Mouse (Mus musculus) liver, adult 2 months (tissue): Measurements from ENCODE around the gene Dip2c. TPM values are rescaled to one million over a fixed set of nuclear protein-coding genes. Genes with fewer than 3 reads are reported as not detected.
A peak's percentile ranks its signal among the peaks of the same experiment; 100 is the strongest.

Experiments used
- DNase-seq: peaks from one replicate; pipeline ENCODE4 v3.0.0-alpha.2; 2011; ENCODE audit warnings: low read depth, low spot score; ENCODE audit errors: extremely low read depth
- H3K27ac ChIP-seq: fragments of 200-500 bp; replicated peaks from 2 replicates; pipeline ENCODE4 v1.5.1; 2012; ENCODE audit warnings: low read depth, mild to moderate bottlenecking, control low read depth, inconsistent platforms, low read length; ENCODE audit not compliant: insufficient read depth
- H3K27me3 ChIP-seq: fragments of 200-500 bp; 2 replicates; pipeline ENCODE4 v1.6.1; 2012; ENCODE audit warnings: mild to moderate bottlenecking, moderate library complexity, low read length, inconsistent platforms; ENCODE audit not compliant: control insufficient read depth, insufficient read depth
- H3K36me3 ChIP-seq: fragments of 200-500 bp; 2 replicates; pipeline ENCODE4 v1.6.1; 2012; ENCODE audit warnings: low read length, inconsistent platforms; ENCODE audit not compliant: control insufficient read depth, insufficient read depth
- H3K4me1 ChIP-seq: fragments of 200-500 bp; 2 replicates; pipeline ENCODE4 v1.6.1; 2011; ENCODE audit warnings: low read length; ENCODE audit not compliant: control insufficient read depth, insufficient read depth
- H3K4me3 ChIP-seq: fragments of 200-500 bp; 2 replicates; pipeline ENCODE4 v1.5.1; 2011; ENCODE audit warnings: low read depth, mild to moderate bottlenecking, control low read depth, low read length, moderate library complexity; ENCODE audit not compliant: insufficient read depth
- H3K79me2 ChIP-seq: fragments of 200-500 bp; 2 replicates; pipeline ENCODE4 v1.6.1; 2012; ENCODE audit warnings: inconsistent platforms, mild to moderate bottlenecking, low read length, moderate library complexity; ENCODE audit not compliant: control insufficient read depth, insufficient read depth
- H3K9ac ChIP-seq: fragments of 200-500 bp; 2 replicates; pipeline ENCODE4 v1.6.1; 2012; ENCODE audit warnings: low read depth, mild to moderate bottlenecking, control low read depth, inconsistent platforms, low read length
- CTCF ChIP-seq: fragments of 200-500 bp; IDR thresholded peaks from 2 replicates; pipeline ENCODE4 v1.5.1; 2011; ENCODE audit warnings: low read depth, low read length, control low read depth
- POLR2A ChIP-seq: fragments of 200-500 bp; IDR thresholded peaks from 2 replicates; pipeline ENCODE4 v1.6.1; 2011; ENCODE audit warnings: low read length, control low read depth; ENCODE audit not compliant: insufficient read depth; ENCODE audit errors: extremely low read depth
- WGBS: fragments of 180-500 bp; shearing (Covaris S2); methylation state at CpG from one replicate; pipeline ENCODE4 v1.1.7; 2018; 5-methylcytosine and 5-hydroxymethylcytosine counted together
- polyA plus RNA-seq: library from polyadenylated mRNA; depleted of rRNA; stranded (reverse); fragments of >200 nt; gene quantifications from 2 replicates; pipeline ENCODE4 v1.2.3, GENCODE M21; 2012
- total RNA-seq: library from RNA; depleted of rRNA; stranded (reverse); fragments of >200 nt; gene quantifications from 2 replicates; pipeline ENCODE4 v1.2.3, GENCODE M21; 2014

Gene Dip2c
- total and polyA plus RNA-seq, 2 experiments: 4.7 to 10.7 TPM

- Histone ChIP-seq H3K4me1 (no peaks in the 10 kb centered on the region), H3K27me3 (no peaks in the 10 kb centered on the region), H3K79me2 (no peaks in the 10 kb centered on the region), H3K4me3 (no peak overlapping the region), H3K9ac (no peak overlapping the region), H3K27ac (no peak overlapping the region), H3K36me3 (no peaks in the 10 kb centered on the region)
- 93% methylated on average over 5 of the region's 5 CpGs for WGBS
- no peak for DNase-seq
- TF ChIP-seq POLR2A: no peak
- no peak for TF ChIP-seq CTCF
These were observed 10.8 kb upstream of the Dip2c start for GRCm38 (mm10) chr13:9265516-9265915.

GRCm38 (mm10) chr13:9276856-9277620 lies 710 bp downstream of the Dip2c start:
- no peak for DNase-seq

GRCm38 (mm10) chr13:9277621-9277960 lies 1.3 kb downstream of the Dip2c start:
- Histone ChIP-seq H3K27ac (no peak overlapping the region), H3K4me3 (peak overlapping the region; percentile 96), H3K79me2 (peaks cover 17% of the 10 kb centered on the region; the same call in 1 of the 2 replicates), H3K4me1 (peaks cover 11% of the 10 kb centered on the region; the same call in 1 of the 2 replicates), H3K36me3 (no peaks in the 10 kb centered on the region), H3K9ac (peak overlapping the region; percentile 99), H3K27me3 (no peaks in the 10 kb centered on the region)
- no peak for DNase-seq
- 6% methylated on average over 15 of the region's 15 CpGs for WGBS
- TF ChIP-seq CTCF (no peak), POLR2A (no peak)

More at GRCm38 (mm10) chr13:9276856-9277620, 710 bp downstream of the Dip2c start:
- Histone ChIP-seq H3K4me1 (peaks cover 11% of the 10 kb centered on the region; the same call in 1 of the 2 replicates), H3K9ac (peak overlapping the region; percentile 99), H3K27me3 (no peaks in the 10 kb centered on the region), H3K27ac (peak overlapping the region; percentile 95), H3K36me3 (no peaks in the 10 kb centered on the region), H3K79me2 (peaks cover 17% of the 10 kb centered on the region; the same call in 1 of the 2 replicates), H3K4me3 (peak overlapping the region; percentile 96)
- WGBS: under 1% methylated on average over 55 of the region's 75 CpGs
- TF ChIP-seq CTCF: no peak
- TF ChIP-seq POLR2A: no peak

DNA sequence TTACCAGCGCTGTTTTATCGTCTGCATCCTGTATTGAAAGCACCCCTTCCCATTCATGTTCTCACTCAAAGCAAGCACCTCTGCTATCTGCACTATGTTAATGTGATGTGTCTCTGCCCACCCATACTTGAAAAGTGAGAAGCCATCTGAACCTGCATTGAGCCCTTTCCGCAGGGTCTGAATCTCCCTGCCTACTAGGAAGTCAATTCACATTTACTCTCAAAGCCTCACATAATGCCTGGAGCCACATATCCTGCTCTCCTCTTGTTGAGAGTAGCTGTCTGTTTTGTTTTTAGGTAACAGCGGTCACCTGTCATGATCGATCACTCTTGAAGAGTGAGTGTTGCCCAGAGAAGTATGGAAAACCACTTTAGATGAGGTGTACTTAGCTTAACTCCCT lies 2.3 kb downstream of the Dip2c start:
- no peaks in the 10 kb centered on the region for H3K27me3 ChIP-seq
- 97% methylated on average over 5 of the region's 5 CpGs for WGBS
- TF ChIP-seq CTCF (no peak), POLR2A (no peak)

DNA sequence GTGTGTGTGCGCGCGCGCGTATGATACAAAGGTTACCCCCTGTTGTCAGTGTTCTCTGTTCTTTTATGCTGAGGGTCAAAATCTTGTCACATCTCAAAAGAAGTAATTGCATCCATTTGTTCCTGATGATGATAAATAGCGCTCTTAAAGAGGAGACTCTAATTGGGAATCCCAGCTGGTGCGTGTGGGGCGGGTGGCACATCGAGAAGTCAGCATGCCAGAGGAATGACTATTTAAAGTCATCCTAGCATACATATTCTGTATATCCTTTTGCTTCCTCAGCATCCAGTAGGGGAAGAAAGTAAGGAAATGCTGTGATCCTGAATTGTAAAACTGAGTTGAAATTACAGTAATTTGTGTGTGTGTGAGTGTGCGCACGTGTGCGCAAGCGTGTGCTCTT lies 6.7 kb downstream of the Dip2c start:
- Histone ChIP-seq H3K27me3 (no peaks in the 10 kb centered on the region), H3K4me3 (no peak overlapping the region), H3K79me2 (peaks cover 35% of the 10 kb centered on the region; the same call in 1 of the 2 replicates), H3K27ac (no peak overlapping the region), H3K9ac (no peak overlapping the region), H3K36me3 (no peaks in the 10 kb centered on the region), H3K4me1 (peaks cover 7% of the 10 kb centered on the region; the same call in 1 of the 2 replicates)
- TF ChIP-seq CTCF: no peak
- no peak for TF ChIP-seq POLR2A
- DNase-seq: no peak
- WGBS: 97% methylated on average over 13 of the region's 13 CpGs

More for the DNA sequence above, 2.3 kb downstream of the Dip2c start:
- H3K4me1 ChIP-seq: peaks cover 11% of the 10 kb centered on the region; the same call in 1 of the 2 replicates
- no peaks in the 10 kb centered on the region for H3K36me3 ChIP-seq
- no peak overlapping the region for H3K9ac ChIP-seq
- peaks cover 22% of the 10 kb centered on the region; the same call in 1 of the 2 replicates for H3K79me2 ChIP-seq
- DNase-seq: no peak
- H3K4me3 ChIP-seq: no peak overlapping the region
- no peak overlapping the region for H3K27ac ChIP-seq

DNA sequence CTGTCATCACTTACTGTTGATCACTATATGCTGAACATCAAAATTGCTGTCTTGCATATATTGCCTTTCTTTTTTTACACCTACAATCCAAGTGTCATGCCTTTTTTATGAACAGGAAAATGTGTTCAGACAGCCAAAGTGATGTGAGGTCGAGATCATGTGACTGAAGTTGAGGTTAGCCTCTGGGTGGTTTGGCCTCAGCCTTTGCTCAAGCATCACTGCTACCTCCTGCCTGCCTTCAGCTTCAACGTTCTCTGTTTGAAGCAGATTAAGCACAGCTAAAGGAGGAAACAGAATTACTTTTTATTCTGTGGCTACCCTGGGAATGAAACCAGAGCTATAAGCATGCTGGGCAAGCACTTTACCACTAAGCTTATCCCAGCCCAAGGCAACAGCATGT lies 13.6 kb downstream of the Dip2c start:
- no peak overlapping the region for H3K27ac ChIP-seq
- no peak overlapping the region for H3K9ac ChIP-seq
- 67% methylated on average over 2 of the region's 2 CpGs for WGBS
- peaks cover 24% of the 10 kb centered on the region; the same call in 1 of the 2 replicates for H3K79me2 ChIP-seq
- no peak for TF ChIP-seq CTCF
- TF ChIP-seq POLR2A: no peak
- no peaks in the 10 kb centered on the region for H3K36me3 ChIP-seq
- no peak overlapping the region for H3K4me3 ChIP-seq
- H3K27me3 ChIP-seq: no peaks in the 10 kb centered on the region
- no peak for DNase-seq
- H3K4me1 ChIP-seq: no peaks in the 10 kb centered on the region
